Mouse (Mus musculus): Measurements from ENCODE around the gene Man2a1.

Man2a1 gene

GRCm38 (mm10) chr17:64630506-64630905 is 30.0 kb downstream of the Man2a1 start:
- DNase-seq (ENCODE audit: low read depth), result no peak

- DNase-seq (ENCODE audit: low read depth), result no peak
Measured at GRCm38 (mm10) chr17:64637868-64638537, 37.5 kb downstream of the Man2a1 start.

GRCm38 (mm10) chr17:64641376-64641775 is 40.8 kb downstream of the Man2a1 start:
- DNase-seq (ENCODE audit: low read depth), result no peak

GRCm38 (mm10) chr17:64643644-64644043 is 43.1 kb downstream of the Man2a1 start:
- no peak for DNase-seq (ENCODE audit: low read depth)

- DNase-seq (ENCODE audit: low read depth), result no peak
Measured at GRCm38 (mm10) chr17:64644888-64645605, 44.5 kb downstream of the Man2a1 start.

GRCm38 (mm10) chr17:64647396-64647795 is 46.9 kb downstream of the Man2a1 start:
- DNase-seq (ENCODE audit: low read depth), result no peak

- DNase-seq (ENCODE audit: low read depth), result no peak
Measured at GRCm38 (mm10) chr17:64650702-64651101, 50.2 kb downstream of the Man2a1 start.

GRCm38 (mm10) chr17:64653621-64654020 is 53.1 kb downstream of the Man2a1 start:
- DNase-seq (ENCODE audit: low read depth), result no peak

GRCm38 (mm10) chr17:64659682-64660081 is 59.1 kb downstream of the Man2a1 start:
- DNase-seq (ENCODE audit: low read depth), result no peak

- DNase-seq (ENCODE audit: low read depth), result no peak
Measured at GRCm38 (mm10) chr17:64666518-64666917, 66.0 kb downstream of the Man2a1 start.

- DNase-seq (ENCODE audit: low read depth), result no peak
Measured at GRCm38 (mm10) chr17:64668504-64668903, 68.0 kb downstream of the Man2a1 start.

- no peak for DNase-seq (ENCODE audit: low read depth)
Measured at GRCm38 (mm10) chr17:64674401-64674800, 73.9 kb downstream of the Man2a1 start.

GRCm38 (mm10) chr17:64674980-64675379 is 74.4 kb downstream of the Man2a1 start:
- no peak for DNase-seq (ENCODE audit: low read depth)

- DNase-seq (ENCODE audit: low read depth), result no peak
Measured at GRCm38 (mm10) chr17:64676735-64677469, 76.4 kb downstream of the Man2a1 start.

GRCm38 (mm10) chr17:64681461-64681860 is 80.9 kb downstream of the Man2a1 start:
- DNase-seq (ENCODE audit: low read depth), result no peak

- DNase-seq (ENCODE audit: low read depth), result no peak
Measured at GRCm38 (mm10) chr17:64681927-64682326, 81.4 kb downstream of the Man2a1 start.

GRCm38 (mm10) chr17:64684088-64684487 is 83.6 kb downstream of the Man2a1 start:
- no peak for DNase-seq (ENCODE audit: low read depth)

- DNase-seq (ENCODE audit: low read depth), result no peak
Measured at GRCm38 (mm10) chr17:64685216-64685903, 84.8 kb downstream of the Man2a1 start.

- DNase-seq (ENCODE audit: low read depth), result no peak
Measured at GRCm38 (mm10) chr17:64689614-64690013, 89.1 kb downstream of the Man2a1 start.

GRCm38 (mm10) chr17:64697277-64697831 is 96.8 kb downstream of the Man2a1 start:
- no peak for DNase-seq (ENCODE audit: low read depth)

GRCm38 (mm10) chr17:64698516-64698915 is 98.0 kb downstream of the Man2a1 start:
- DNase-seq (ENCODE audit: low read depth), result no peak

- DNase-seq (ENCODE audit: low read depth), result no peak
Measured at GRCm38 (mm10) chr17:64703649-64704230, 103.2 kb downstream of the Man2a1 start.
